Mouse (Mus musculus): ENCODE data around the gene Nhlh2. TPM values are rescaled to one million over a fixed set of nuclear protein-coding genes. Genes with fewer than 3 reads are reported as not detected.

The Nhlh2 gene
- not detected in 2 replicates for polyA plus RNA-seq (2015; fragmentation: Nextera tagmentation; extraction: Ambion mirVana)

DNA sequence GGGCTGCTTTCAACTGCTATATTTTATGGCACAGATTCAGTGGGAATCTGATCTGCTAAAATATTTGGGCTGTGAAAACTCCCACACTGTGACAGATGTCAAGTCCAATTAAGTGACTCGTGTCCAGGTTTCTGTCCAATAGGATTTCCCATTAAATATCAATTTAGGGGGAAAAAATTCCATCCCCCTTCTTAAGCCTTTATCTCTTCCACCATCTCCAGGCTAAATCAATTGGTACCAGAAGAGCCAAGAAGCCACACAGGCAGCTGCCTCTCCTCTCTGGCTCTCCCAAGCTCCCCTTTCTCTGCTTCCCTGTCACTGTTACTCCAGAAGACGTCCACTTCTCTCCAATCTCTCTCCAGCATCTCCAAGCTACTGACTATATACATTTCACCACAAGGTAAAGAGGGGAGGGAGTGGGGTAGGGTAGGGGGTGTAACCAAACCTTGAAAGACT lies at the start of gene Nhlh2:
Gene Nhlh2, plus strand, starts transcription at position 151 of the 456 bp plus-strand sequence.
- no peak within 1 kb of the TSS for H3K4me2 ChIP-seq (ENCODE audit: low read depth, low read length)
- no peak within 1 kb of the TSS for H3K9ac ChIP-seq (ENCODE audit: low read depth, low read length)
- no peak within 1 kb of the TSS for H3K4me3 ChIP-seq (ENCODE audit: low read depth, low read length)
- WGBS (ENCODE audit: insufficient replicate concordance): 25% methylated on average over 2 of the region's 2 CpGs
- H3K36me3 ChIP-seq (ENCODE audit: control insufficient read depth, insufficient read depth): no peaks in the 10 kb centered on the region
- no peak for ATAC-seq (ENCODE audit: low read depth)
- H3K27me3 ChIP-seq (ENCODE audit: control insufficient read depth, insufficient read depth, low read depth, low read length): peaks cover 44% of the 10 kb centered on the region
- no peak within 1 kb of the TSS for H3K27ac ChIP-seq (ENCODE audit: low read length)
- no peaks in the 10 kb centered on the region for H3K4me1 ChIP-seq (ENCODE audit: control insufficient read depth, low read depth, low read length)
- H3K9me3 ChIP-seq (replicated peaks; ENCODE audit: control insufficient read depth, low read length): no peaks in the 10 kb centered on the region

GRCm38 (mm10) chr3:101961146-101961835 lies 48.6 kb upstream of the Nhlh2 start:
- H3K27ac ChIP-seq (ENCODE audit: low read length): no peak overlapping the region
- no peak for ATAC-seq (ENCODE audit: low read depth)
- H3K9ac ChIP-seq (ENCODE audit: low read depth, low read length): no peak overlapping the region
- no peaks in the 10 kb centered on the region for H3K36me3 ChIP-seq (ENCODE audit: control insufficient read depth, insufficient read depth)
- H3K9me3 ChIP-seq (replicated peaks; ENCODE audit: control insufficient read depth, low read length): no peaks in the 10 kb centered on the region
- no peak overlapping the region for H3K4me2 ChIP-seq (ENCODE audit: low read depth, low read length)
- H3K27me3 ChIP-seq (ENCODE audit: control insufficient read depth, insufficient read depth, low read depth, low read length): no peaks in the 10 kb centered on the region
- no peaks in the 10 kb centered on the region; the same call in 1 of the 2 replicates for H3K4me1 ChIP-seq (ENCODE audit: control insufficient read depth, low read depth, low read length)
- no peak overlapping the region for H3K4me3 ChIP-seq (ENCODE audit: low read depth, low read length)
- WGBS (ENCODE audit: insufficient replicate concordance): 70% methylated on average over 15 of the region's 15 CpGs

DNA sequence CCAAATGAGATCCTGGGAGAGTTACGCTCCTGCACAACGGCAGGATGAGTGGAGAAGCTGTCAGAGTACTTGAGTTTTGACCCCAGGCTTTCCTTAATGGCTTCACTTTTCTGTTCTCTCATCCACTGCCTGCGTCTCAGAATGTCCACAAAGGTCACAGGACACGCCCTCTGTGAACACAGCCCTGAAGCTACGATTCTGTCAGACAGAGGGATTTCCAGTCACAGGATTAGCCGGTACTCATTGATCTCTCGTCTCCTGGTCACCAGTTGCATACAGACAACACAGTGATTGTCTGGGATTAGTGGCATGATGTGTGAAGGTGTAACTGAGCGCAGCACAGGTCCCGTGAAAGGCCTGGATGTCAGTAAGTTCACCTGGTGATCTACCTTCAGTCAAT lies 46.4 kb upstream of the Nhlh2 start:
- no peak overlapping the region for H3K9ac ChIP-seq (ENCODE audit: low read depth, low read length)
- no peaks in the 10 kb centered on the region for H3K9me3 ChIP-seq (replicated peaks; ENCODE audit: control insufficient read depth, low read length)
- no peaks in the 10 kb centered on the region for H3K36me3 ChIP-seq (ENCODE audit: control insufficient read depth, insufficient read depth)
- no peak overlapping the region for H3K4me3 ChIP-seq (ENCODE audit: low read depth, low read length)
- 0 out of 2 replicates have a peak, but pooled peaks have one; percentile 45 for ATAC-seq (ENCODE audit: low read depth)
- H3K27ac ChIP-seq (ENCODE audit: low read length): no peak overlapping the region
- no peaks in the 10 kb centered on the region for H3K4me1 ChIP-seq (ENCODE audit: control insufficient read depth, low read depth, low read length)
- no peaks in the 10 kb centered on the region for H3K27me3 ChIP-seq (ENCODE audit: control insufficient read depth, insufficient read depth, low read depth, low read length)
- no peak overlapping the region for H3K4me2 ChIP-seq (ENCODE audit: low read depth, low read length)
- WGBS (ENCODE audit: insufficient replicate concordance): 55% methylated on average over 9 of the region's 9 CpGs

GRCm38 (mm10) chr3:101964352-101964751 lies 45.5 kb upstream of the Nhlh2 start:
- H3K4me2 ChIP-seq (ENCODE audit: low read depth, low read length): no peak overlapping the region
- H3K4me3 ChIP-seq (ENCODE audit: low read depth, low read length): no peak overlapping the region
- no peaks in the 10 kb centered on the region for H3K4me1 ChIP-seq (ENCODE audit: control insufficient read depth, low read depth, low read length)
- no peaks in the 10 kb centered on the region for H3K27me3 ChIP-seq (ENCODE audit: control insufficient read depth, insufficient read depth, low read depth, low read length)
- ATAC-seq (ENCODE audit: low read depth): no peak
- 69% methylated on average over 7 of the region's 7 CpGs for WGBS (ENCODE audit: insufficient replicate concordance)
- no peaks in the 10 kb centered on the region for H3K9me3 ChIP-seq (replicated peaks; ENCODE audit: control insufficient read depth, low read length)
- no peak overlapping the region for H3K27ac ChIP-seq (ENCODE audit: low read length)
- H3K36me3 ChIP-seq (ENCODE audit: control insufficient read depth, insufficient read depth): no peaks in the 10 kb centered on the region
- no peak overlapping the region for H3K9ac ChIP-seq (ENCODE audit: low read depth, low read length)

DNA sequence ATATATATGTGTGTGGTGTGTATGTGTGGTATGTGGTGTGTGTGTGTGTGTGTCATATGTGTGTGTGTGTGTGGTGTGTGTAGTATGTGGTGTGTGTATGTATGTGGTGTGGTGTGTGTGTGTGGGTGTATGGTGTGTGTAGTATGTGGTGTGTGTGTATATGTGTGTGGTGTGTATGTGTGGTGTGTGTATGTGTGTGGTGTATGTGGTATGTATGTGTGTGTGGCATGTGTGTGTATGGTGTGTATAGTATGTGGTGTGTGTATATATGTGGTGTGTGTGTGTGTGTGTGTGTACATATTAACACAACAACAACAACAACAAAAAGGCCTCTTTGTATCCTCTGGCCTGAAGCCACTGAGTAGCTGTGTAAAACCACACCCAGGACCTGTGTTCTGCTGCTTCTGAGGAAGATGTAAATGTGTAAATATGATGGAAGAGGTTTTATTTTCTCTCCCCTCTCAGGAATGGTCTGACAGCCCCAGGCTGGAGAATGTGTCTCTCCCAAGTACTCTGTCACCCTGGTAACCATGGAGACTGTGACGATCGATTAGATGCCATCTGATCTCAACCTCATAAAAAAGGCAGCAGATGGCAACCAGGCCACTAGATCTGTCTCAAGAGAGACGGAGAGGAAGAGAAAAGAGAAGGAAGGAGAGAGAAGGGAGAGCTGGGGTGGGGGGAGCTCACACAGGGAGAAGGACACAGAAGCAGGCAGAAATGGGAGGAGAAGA lies 42.9 kb upstream of the Nhlh2 start:
- Histone ChIP-seq H3K9ac (ENCODE audit: low read depth, low read length) (no peak overlapping the region), H3K9me3 (replicated peaks; ENCODE audit: control insufficient read depth, low read length) (no peaks in the 10 kb centered on the region), H3K27me3 (ENCODE audit: control insufficient read depth, insufficient read depth, low read depth, low read length) (no peaks in the 10 kb centered on the region), H3K27ac (ENCODE audit: low read length) (no peak overlapping the region), H3K4me1 (ENCODE audit: control insufficient read depth, low read depth, low read length) (no peaks in the 10 kb centered on the region), H3K4me3 (ENCODE audit: low read depth, low read length) (no peak overlapping the region), H3K4me2 (ENCODE audit: low read depth, low read length) (no peak overlapping the region), H3K36me3 (ENCODE audit: control insufficient read depth, insufficient read depth) (no peaks in the 10 kb centered on the region)
- WGBS (ENCODE audit: insufficient replicate concordance): 32% methylated on average over 3 of the region's 3 CpGs
- no peak for ATAC-seq (ENCODE audit: low read depth)

- Histone ChIP-seq H3K36me3 (ENCODE audit: control insufficient read depth, insufficient read depth) (no peaks in the 10 kb centered on the region), H3K4me2 (ENCODE audit: low read depth, low read length) (no peak overlapping the region)
- no peak for ATAC-seq (ENCODE audit: low read depth)
Observed at GRCm38 (mm10) chr3:101975337-101975736, 34.5 kb upstream of the Nhlh2 start.

DNA sequence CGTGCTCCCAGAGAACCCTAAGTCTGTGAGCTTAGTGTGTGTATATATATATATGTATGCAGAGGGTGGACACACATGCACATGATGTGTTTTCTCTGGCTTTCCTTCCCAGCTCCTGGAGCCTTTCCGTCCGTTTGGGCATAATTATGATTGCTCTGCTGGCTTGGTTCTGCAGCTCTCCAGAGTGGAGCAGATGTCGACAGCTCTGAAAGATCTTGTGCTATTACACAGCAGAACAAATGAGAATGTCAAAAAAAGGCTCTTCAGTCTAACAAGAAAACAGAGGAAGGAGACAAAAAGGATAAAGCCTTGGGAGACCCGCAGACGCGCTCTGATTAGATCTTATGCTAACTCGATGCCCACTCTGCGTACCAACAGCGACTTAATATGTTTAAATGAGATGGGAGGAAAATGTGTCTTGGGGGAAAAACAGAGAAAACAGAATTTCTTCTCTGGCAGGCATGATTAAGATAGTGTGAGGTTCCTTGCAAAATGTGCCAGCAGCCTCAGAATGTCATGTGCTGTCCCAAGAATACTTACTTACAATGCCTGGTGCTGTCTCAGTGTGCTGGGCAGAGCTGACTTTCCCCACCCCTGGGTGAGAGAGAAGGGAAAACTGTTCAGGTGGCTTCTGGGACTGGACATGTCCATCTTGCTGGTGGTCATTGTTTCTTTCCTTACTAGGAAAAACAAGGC lies 31.4 kb upstream of the Nhlh2 start:
- Histone ChIP-seq H3K4me2 (ENCODE audit: low read depth, low read length) (no peak overlapping the region), H3K9ac (ENCODE audit: low read depth, low read length) (no peak overlapping the region), H3K36me3 (ENCODE audit: control insufficient read depth, insufficient read depth) (no peaks in the 10 kb centered on the region), H3K9me3 (replicated peaks; ENCODE audit: control insufficient read depth, low read length) (no peaks in the 10 kb centered on the region), H3K27ac (ENCODE audit: low read length) (no peak overlapping the region), H3K27me3 (ENCODE audit: control insufficient read depth, insufficient read depth, low read depth, low read length) (no peaks in the 10 kb centered on the region), H3K4me1 (ENCODE audit: control insufficient read depth, low read depth, low read length) (no peaks in the 10 kb centered on the region), H3K4me3 (ENCODE audit: low read depth, low read length) (no peak overlapping the region)
- no peak for ATAC-seq (ENCODE audit: low read depth)
- WGBS (ENCODE audit: insufficient replicate concordance): 76% methylated on average over 10 of the region's 10 CpGs

More at GRCm38 (mm10) chr3:101975337-101975736, 34.5 kb upstream of the Nhlh2 start:
- Histone ChIP-seq H3K4me1 (ENCODE audit: control insufficient read depth, low read depth, low read length) (no peaks in the 10 kb centered on the region), H3K9ac (ENCODE audit: low read depth, low read length) (no peak overlapping the region), H3K9me3 (replicated peaks; ENCODE audit: control insufficient read depth, low read length) (no peaks in the 10 kb centered on the region), H3K27ac (ENCODE audit: low read length) (no peak overlapping the region), H3K4me3 (ENCODE audit: low read depth, low read length) (no peak overlapping the region), H3K27me3 (ENCODE audit: control insufficient read depth, insufficient read depth, low read depth, low read length) (no peaks in the 10 kb centered on the region)
- 69% methylated on average over 10 of the region's 10 CpGs for WGBS (ENCODE audit: insufficient replicate concordance)

DNA sequence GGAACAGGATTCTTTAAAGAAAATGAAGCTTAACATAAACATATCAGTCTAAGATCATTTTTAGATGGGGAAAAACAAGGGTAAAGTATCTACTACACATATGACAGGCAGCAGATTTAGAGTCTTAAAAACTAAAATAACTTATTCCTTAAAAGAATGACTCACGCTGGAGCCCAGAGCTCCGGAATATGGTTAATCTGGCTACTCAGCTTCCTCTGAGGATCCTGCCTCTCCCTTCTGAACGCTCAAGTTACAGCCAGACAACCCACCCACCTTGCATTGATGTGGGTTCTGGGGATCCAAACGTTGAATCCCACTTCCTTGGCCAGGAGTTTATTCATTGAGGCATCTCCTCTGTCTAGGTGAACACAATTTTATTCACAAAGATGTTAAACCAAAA lies 26.0 kb upstream of the Nhlh2 start:
- Histone ChIP-seq H3K27ac (ENCODE audit: low read length) (no peak overlapping the region), H3K9ac (ENCODE audit: low read depth, low read length) (no peak overlapping the region), H3K4me1 (ENCODE audit: control insufficient read depth, low read depth, low read length) (no peaks in the 10 kb centered on the region), H3K9me3 (replicated peaks; ENCODE audit: control insufficient read depth, low read length) (no peaks in the 10 kb centered on the region), H3K4me3 (ENCODE audit: low read depth, low read length) (no peak overlapping the region), H3K27me3 (ENCODE audit: control insufficient read depth, insufficient read depth, low read depth, low read length) (no peaks in the 10 kb centered on the region), H3K4me2 (ENCODE audit: low read depth, low read length) (no peak overlapping the region), H3K36me3 (ENCODE audit: control insufficient read depth, insufficient read depth) (no peaks in the 10 kb centered on the region)
- ATAC-seq (ENCODE audit: low read depth): no peak
- WGBS (ENCODE audit: insufficient replicate concordance): 28% methylated on average over 4 of the region's 4 CpGs
